Mouse (Mus musculus): ENCODE measurements around the gene 1700102P08Rik. TPM values are rescaled to one million over a fixed set of nuclear protein-coding genes. Genes with fewer than 3 reads are reported as not detected.

Gene 1700102P08Rik
- polyA plus RNA-seq, 1 experiment from 2014 or later = 0.43 TPM

DNA sequence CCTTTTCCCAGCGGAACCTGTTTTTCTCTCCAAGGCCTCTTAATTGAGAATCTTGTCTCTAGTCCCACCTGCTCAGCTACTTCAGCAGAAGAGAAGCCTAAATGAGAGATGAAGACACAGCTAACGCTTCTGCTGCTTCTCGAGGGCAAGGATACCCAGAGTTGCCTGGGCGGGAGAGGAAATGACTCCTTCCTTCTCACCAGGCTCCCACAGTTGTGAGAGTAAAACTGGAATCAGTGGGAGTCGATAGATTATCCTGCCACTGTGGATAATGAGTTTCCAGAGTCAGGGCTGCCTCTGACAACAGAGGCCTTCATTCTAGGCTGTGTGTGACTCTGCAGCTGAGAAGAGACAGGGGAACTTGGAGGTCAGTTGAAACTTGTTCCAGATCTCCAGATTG is 47.9 kb downstream of the 1700102P08Rik start:
- no peak for ATAC-seq (ENCODE audit: insufficient number of reproducible peaks, insufficient read depth, low FRiP score, low read depth)
- H3K4me3 ChIP-seq (ENCODE audit: control insufficient read depth in 1 of 2, insufficient read depth in 1 of 2, low read depth in 1 of 2, low read length in 2 of 2) = no peak overlapping the region
- peaks cover 6 to 24% of the 10 kb centered on the region in 2 experiments for H3K4me1 ChIP-seq (ENCODE audit: control insufficient read depth in 2 of 2, insufficient read depth in 2 of 2, low read length in 2 of 2)
- H3K36me3 ChIP-seq (ENCODE audit: control insufficient read depth, insufficient read depth, low read length) = no peaks in the 10 kb centered on the region
- WGBS = 64% methylated on average over 5 of the region's 5 CpGs
- H3K9me3 ChIP-seq (ENCODE audit: control insufficient read depth, low read length) = no peaks in the 10 kb centered on the region
- H3K4me2 ChIP-seq (ENCODE audit: low read length) = no peak overlapping the region
- H3K27me3 ChIP-seq (ENCODE audit: control insufficient read depth, insufficient read depth, low read length) = no peaks in the 10 kb centered on the region
- peak overlapping the region in 1 of 2 experiments; percentile 17; a peak in 3 of 4 replicates for H3K27ac ChIP-seq (replicated peaks in 1 of 2; ENCODE audit: control insufficient read depth in 1 of 2, insufficient read depth in 1 of 2, low read depth in 2 of 2, low read length in 2 of 2)
- H3K9ac ChIP-seq (ENCODE audit: low read length) = no peak overlapping the region

DNA sequence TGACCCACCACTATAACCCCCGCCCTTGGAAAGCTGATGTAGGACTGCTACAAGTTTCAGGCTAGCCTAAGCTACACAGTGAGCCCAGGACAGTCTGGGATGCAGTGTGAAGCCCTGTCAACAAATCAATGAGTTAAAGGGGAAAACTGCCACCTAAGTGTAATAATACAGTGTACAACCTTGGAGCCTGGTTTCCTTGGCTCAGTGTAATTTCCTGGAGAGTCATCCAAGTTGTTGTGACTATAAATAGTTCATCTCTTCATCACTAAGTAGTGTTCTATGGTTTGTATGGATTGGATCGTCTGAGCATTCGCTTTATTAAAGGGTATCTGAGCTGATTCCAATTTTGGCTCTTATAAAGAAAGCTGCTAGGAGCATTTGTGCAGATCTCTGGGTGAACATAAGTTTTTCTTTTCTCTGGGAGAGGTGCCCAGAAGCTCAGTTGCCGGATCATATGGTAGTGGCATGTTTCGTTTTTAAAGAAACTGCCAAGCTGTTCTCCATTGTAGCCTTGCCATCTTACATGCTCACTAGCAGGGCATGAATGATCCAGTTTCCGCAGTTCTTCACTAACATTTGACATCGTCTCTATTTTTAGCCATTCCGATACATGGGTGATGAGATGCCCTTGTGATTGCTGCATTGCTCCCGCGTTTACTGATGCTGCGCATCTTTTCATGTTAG is 48.8 kb downstream of the 1700102P08Rik start:
- H3K4me1 ChIP-seq (ENCODE audit: control insufficient read depth in 2 of 2, insufficient read depth in 2 of 2, low read length in 2 of 2) = peaks cover 6 to 28% of the 10 kb centered on the region in 2 experiments
- H3K9me3 ChIP-seq (ENCODE audit: control insufficient read depth, low read length) = no peaks in the 10 kb centered on the region
- peak overlapping the region; percentile 31 to 33; a peak in 3 of 4 replicates for H3K27ac ChIP-seq (replicated peaks in 1 of 2; ENCODE audit: control insufficient read depth in 1 of 2, insufficient read depth in 1 of 2, low read depth in 2 of 2, low read length in 2 of 2)
- ATAC-seq (ENCODE audit: insufficient number of reproducible peaks, insufficient read depth, low FRiP score, low read depth) = peak; percentile 13; the same call in 1 of the 2 replicates
- H3K27me3 ChIP-seq (ENCODE audit: control insufficient read depth, insufficient read depth, low read length) = no peaks in the 10 kb centered on the region
- H3K4me2 ChIP-seq (ENCODE audit: low read length) = peak overlapping the region; percentile 19; the same call in 1 of the 2 replicates
- no peak overlapping the region for H3K4me3 ChIP-seq (ENCODE audit: control insufficient read depth in 1 of 2, insufficient read depth in 1 of 2, low read depth in 1 of 2, low read length in 2 of 2)
- peak overlapping the region; percentile 14; the same call in 1 of the 2 replicates for H3K9ac ChIP-seq (ENCODE audit: low read length)
- H3K36me3 ChIP-seq (ENCODE audit: control insufficient read depth, insufficient read depth, low read length) = no peaks in the 10 kb centered on the region
- WGBS = 43% methylated on average over 11 of the region's 11 CpGs

DNA sequence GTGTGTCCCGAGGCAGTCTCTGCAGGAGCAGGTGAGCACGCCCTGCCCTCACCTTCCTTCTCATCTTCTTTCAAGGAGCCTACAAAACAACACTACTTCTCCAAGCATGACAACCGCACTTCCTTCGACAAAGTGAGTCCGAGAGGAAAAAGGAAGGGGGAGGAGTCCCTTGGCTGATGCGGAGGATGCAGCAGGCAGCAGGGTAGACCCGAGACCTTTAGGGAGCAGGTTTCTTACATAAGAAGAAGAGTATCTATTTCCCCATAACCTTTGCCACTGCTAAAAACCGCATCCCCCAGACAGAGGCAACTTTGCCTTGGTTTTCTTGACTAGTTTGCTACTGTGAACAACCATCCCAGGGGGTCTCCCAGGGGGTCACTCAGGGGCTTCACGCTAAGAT is 52.5 kb downstream of the 1700102P08Rik start:
- Histone ChIP-seq H3K4me2 (ENCODE audit: low read length) (no peak overlapping the region), H3K27ac (replicated peaks in 1 of 2; ENCODE audit: control insufficient read depth in 1 of 2, insufficient read depth in 1 of 2, low read depth in 2 of 2, low read length in 2 of 2) (no peak overlapping the region), H3K27me3 (ENCODE audit: control insufficient read depth, insufficient read depth, low read length) (no peaks in the 10 kb centered on the region), H3K9me3 (ENCODE audit: control insufficient read depth, low read length) (no peaks in the 10 kb centered on the region), H3K36me3 (ENCODE audit: control insufficient read depth, insufficient read depth, low read length) (peaks cover 26% of the 10 kb centered on the region), H3K9ac (ENCODE audit: low read length) (no peak overlapping the region), H3K4me1 (ENCODE audit: control insufficient read depth in 2 of 2, insufficient read depth in 2 of 2, low read length in 2 of 2) (peaks cover 20 to 44% of the 10 kb centered on the region in 2 experiments), H3K4me3 (ENCODE audit: control insufficient read depth in 1 of 2, insufficient read depth in 1 of 2, low read depth in 1 of 2, low read length in 2 of 2) (no peak overlapping the region)
- ATAC-seq (ENCODE audit: insufficient number of reproducible peaks, insufficient read depth, low FRiP score, low read depth) = no peak
- 67% methylated on average over 9 of the region's 9 CpGs for WGBS

DNA sequence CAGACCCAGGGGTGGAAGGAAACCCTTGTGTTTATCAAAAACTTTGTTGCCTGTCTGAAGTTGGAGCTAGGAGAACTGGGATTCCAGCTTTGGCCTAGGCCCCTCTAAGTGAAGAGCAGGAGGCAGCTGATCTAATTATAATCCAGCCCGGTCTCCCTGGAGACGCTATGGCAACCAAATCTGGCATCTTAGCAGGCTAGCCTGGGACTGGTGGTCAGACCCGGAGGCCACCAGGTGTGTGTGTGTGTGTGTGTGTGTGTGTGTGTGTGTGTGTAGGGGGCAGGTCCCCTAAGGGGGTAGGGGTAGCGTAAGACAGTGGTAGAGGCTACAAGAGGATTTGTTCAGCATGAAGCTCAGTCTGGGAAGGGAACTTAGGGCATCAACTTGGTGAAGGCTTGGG is 57.3 kb downstream of the 1700102P08Rik start:
- H3K4me3 ChIP-seq (ENCODE audit: control insufficient read depth in 1 of 2, insufficient read depth in 1 of 2, low read depth in 1 of 2, low read length in 2 of 2) = peak overlapping the region; percentile 8 to 12; a peak in 3 of 4 replicates
- H3K9me3 ChIP-seq (ENCODE audit: control insufficient read depth, low read length) = no peaks in the 10 kb centered on the region
- peaks cover 26% of the 10 kb centered on the region for H3K36me3 ChIP-seq (ENCODE audit: control insufficient read depth, insufficient read depth, low read length)
- H3K4me1 ChIP-seq (ENCODE audit: control insufficient read depth in 2 of 2, insufficient read depth in 2 of 2, low read length in 2 of 2) = peaks cover 26 to 43% of the 10 kb centered on the region in 2 experiments
- WGBS = 27% methylated on average over 4 of the region's 4 CpGs
- H3K9ac ChIP-seq (ENCODE audit: low read length) = peak overlapping the region; percentile 71
- peak; percentile 34 for ATAC-seq (ENCODE audit: insufficient number of reproducible peaks, insufficient read depth, low FRiP score, low read depth)
- H3K27ac ChIP-seq (replicated peaks in 1 of 2; ENCODE audit: control insufficient read depth in 1 of 2, insufficient read depth in 1 of 2, low read depth in 2 of 2, low read length in 2 of 2) = peak overlapping the region; percentile 83 to 94
- no peaks in the 10 kb centered on the region for H3K27me3 ChIP-seq (ENCODE audit: control insufficient read depth, insufficient read depth, low read length)
- H3K4me2 ChIP-seq (ENCODE audit: low read length) = peak overlapping the region; percentile 85

DNA sequence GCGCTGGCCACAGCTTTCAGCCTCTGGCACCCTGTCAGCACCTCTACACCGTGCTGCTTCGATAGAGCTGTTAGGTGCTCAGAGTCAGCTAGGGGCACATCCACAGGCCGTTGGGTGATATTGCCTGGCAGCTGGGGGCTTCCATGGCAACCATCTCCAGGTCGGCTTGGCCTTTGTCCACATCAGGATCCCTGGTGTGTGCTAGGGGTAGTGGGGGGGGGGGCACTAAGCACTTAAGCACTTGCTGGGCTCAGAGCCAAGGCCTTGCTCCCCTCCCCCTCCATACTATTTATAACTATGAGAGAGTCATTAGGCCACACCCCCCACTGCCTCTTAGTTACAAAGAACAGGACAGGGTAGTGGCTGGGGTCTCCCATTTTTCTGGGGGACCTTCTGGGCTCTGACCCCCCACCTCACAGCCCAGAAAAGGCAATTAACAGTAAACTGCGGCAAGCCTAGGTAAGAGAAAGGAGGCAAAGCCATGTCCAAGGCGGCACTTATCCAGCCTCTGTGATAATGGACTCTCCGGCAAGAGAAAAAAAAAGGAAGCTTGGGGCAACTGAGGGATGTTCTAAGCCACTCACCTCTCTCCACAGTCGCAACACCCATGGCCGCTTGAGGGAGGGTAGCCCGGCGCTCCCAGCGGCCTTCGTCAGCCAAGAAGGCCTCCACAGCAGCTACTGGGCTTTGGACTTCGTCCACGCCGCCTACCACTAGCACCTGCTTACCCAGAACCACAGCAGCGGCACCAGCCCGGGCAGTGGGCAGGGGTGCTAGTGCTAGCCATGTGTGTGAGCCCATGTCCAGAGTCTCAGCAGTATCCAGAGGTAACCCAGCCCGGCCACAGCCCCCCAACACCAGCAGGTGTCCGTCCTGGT is 57.9 kb downstream of the 1700102P08Rik start:
- Histone ChIP-seq H3K9ac (ENCODE audit: low read length) (peak overlapping the region; percentile 83), H3K4me1 (ENCODE audit: control insufficient read depth in 2 of 2, insufficient read depth in 2 of 2, low read length in 2 of 2) (peaks cover 24 to 43% of the 10 kb centered on the region in 2 experiments), H3K9me3 (ENCODE audit: control insufficient read depth, low read length) (no peaks in the 10 kb centered on the region), H3K27ac (replicated peaks in 1 of 2; ENCODE audit: control insufficient read depth in 1 of 2, insufficient read depth in 1 of 2, low read depth in 2 of 2, low read length in 2 of 2) (peak overlapping the region; percentile 93 to 96), H3K36me3 (ENCODE audit: control insufficient read depth, insufficient read depth, low read length) (peaks cover 26% of the 10 kb centered on the region), H3K27me3 (ENCODE audit: control insufficient read depth, insufficient read depth, low read length) (no peaks in the 10 kb centered on the region), H3K4me3 (ENCODE audit: control insufficient read depth in 1 of 2, insufficient read depth in 1 of 2, low read depth in 1 of 2, low read length in 2 of 2) (peak overlapping the region; percentile 65 to 82), H3K4me2 (ENCODE audit: low read length) (peak overlapping the region; percentile 85)
- peak; percentile 73 for ATAC-seq (ENCODE audit: insufficient number of reproducible peaks, insufficient read depth, low FRiP score, low read depth)
- 32% methylated on average over 21 of the region's 21 CpGs for WGBS

DNA sequence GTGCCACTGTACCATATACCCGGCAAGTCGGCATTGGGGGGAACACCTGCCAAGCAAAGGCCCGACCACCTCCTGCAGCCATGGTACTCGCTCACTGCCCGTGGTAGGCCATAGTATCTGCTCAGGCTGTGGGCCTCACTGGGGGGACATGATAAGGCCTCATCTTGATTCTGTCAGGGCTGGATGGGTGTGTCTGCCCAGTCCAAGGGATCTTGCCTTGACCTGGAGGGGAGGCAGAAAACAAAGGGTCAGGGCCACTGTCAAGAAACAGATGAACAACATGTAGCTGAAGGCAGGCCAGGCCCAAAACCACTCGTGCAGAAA is 58.5 kb downstream of the 1700102P08Rik start:
- H3K4me1 ChIP-seq (ENCODE audit: control insufficient read depth in 2 of 2, insufficient read depth in 2 of 2, low read length in 2 of 2) = peaks cover 24 to 38% of the 10 kb centered on the region in 2 experiments
- 44% methylated on average over 6 of the region's 6 CpGs for WGBS
- ATAC-seq (ENCODE audit: insufficient number of reproducible peaks, insufficient read depth, low FRiP score, low read depth) = no peak

DNA sequence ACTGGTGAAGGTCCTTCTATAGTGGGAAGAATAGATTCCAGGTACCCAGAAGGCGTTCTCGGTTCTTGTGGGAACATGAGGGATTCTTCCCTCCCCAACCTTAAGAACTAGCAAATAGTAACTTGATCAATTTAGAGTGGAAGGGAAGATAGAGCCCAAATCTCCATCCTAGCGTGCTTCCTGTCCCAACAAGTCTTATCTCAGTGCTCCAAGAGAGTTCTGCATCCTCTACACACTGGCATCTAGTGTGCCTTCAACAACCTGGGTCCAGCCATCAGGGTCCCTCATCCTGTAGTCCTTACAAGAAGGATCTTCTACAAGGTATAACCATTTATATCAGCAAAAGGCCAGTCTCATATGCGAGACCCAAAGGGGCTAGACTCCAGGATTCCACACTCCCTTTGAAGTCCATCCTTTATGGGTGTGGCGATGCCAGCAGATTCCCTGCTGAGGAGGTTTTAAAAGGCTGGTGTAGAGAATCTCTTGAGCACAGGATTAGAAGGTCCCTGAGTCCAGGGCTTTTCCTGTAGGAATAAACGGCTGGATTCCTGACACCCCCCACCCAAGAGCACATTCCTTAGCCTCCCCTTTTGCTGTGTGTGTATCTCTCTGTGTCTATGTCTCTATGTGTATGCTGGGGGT is 59.0 kb downstream of the 1700102P08Rik start:
- 36% methylated on average over 6 of the region's 6 CpGs for WGBS
- peak overlapping the region; percentile 85 for H3K4me2 ChIP-seq (ENCODE audit: low read length)
- ATAC-seq (ENCODE audit: insufficient number of reproducible peaks, insufficient read depth, low FRiP score, low read depth) = no peak

More for the DNA sequence above, 58.5 kb downstream of the 1700102P08Rik start:
- Histone ChIP-seq H3K27me3 (ENCODE audit: control insufficient read depth, insufficient read depth, low read length) (no peaks in the 10 kb centered on the region), H3K27ac (replicated peaks in 1 of 2; ENCODE audit: control insufficient read depth in 1 of 2, insufficient read depth in 1 of 2, low read depth in 2 of 2, low read length in 2 of 2) (peak overlapping the region; percentile 93 to 96), H3K9me3 (ENCODE audit: control insufficient read depth, low read length) (no peaks in the 10 kb centered on the region), H3K9ac (ENCODE audit: low read length) (peak overlapping the region; percentile 83), H3K4me2 (ENCODE audit: low read length) (peak overlapping the region; percentile 85), H3K36me3 (ENCODE audit: control insufficient read depth, insufficient read depth, low read length) (peaks cover 26% of the 10 kb centered on the region), H3K4me3 (ENCODE audit: control insufficient read depth in 1 of 2, insufficient read depth in 1 of 2, low read depth in 1 of 2, low read length in 2 of 2) (peak overlapping the region; percentile 65 to 82)

More for the DNA sequence above, 59.0 kb downstream of the 1700102P08Rik start:
- Histone ChIP-seq H3K4me3 (ENCODE audit: control insufficient read depth in 1 of 2, insufficient read depth in 1 of 2, low read depth in 1 of 2, low read length in 2 of 2) (peak overlapping the region; percentile 65 to 82), H3K9me3 (ENCODE audit: control insufficient read depth, low read length) (no peaks in the 10 kb centered on the region), H3K27me3 (ENCODE audit: control insufficient read depth, insufficient read depth, low read length) (no peaks in the 10 kb centered on the region), H3K36me3 (ENCODE audit: control insufficient read depth, insufficient read depth, low read length) (peaks cover 26% of the 10 kb centered on the region), H3K4me1 (ENCODE audit: control insufficient read depth in 2 of 2, insufficient read depth in 2 of 2, low read length in 2 of 2) (peaks cover 24 to 38% of the 10 kb centered on the region in 2 experiments), H3K9ac (ENCODE audit: low read length) (peak overlapping the region; percentile 83), H3K27ac (replicated peaks in 1 of 2; ENCODE audit: control insufficient read depth in 1 of 2, insufficient read depth in 1 of 2, low read depth in 2 of 2, low read length in 2 of 2) (peak overlapping the region; percentile 93 to 96)
